13 mouse cellular contexts compared by ENCODE assay signal in genomic region chr1:177420126-177420525, GRCm38 (mm10). TPM values are rescaled to one million over a fixed set of nuclear protein-coding genes. Genes with fewer than 3 reads are reported as not detected.
DNase-seq lines count a peak whose midpoint lies in the region; ATAC-seq and TF ChIP-seq lines count a peak whose summit lies in the region.
"Had no signal": no experiment of that assay in that cellular context is flagged by ENCODE, and none has a peak within 500 bp of the region (broad histone marks: within the 10 kb centered on the region; RNA-seq: fewer than 3 reads in every experiment).

No protein-coding gene starts in this region.

- H3K4me2 ChIP-seq in kidney, embryonic 14.5 days (replicated peaks; ENCODE audit: low read depth, low read length) = no peak overlapping the region
- H3K4me2 ChIP-seq: liver, embryonic 11.5 days had no signal

- no peak overlapping the region for H3K4me3 ChIP-seq in left cerebral cortex, adult 2 months
- H3K4me3 ChIP-seq in kidney, embryonic 14.5 days (ENCODE audit: low read length) = no peak overlapping the region

- no peaks in the 10 kb centered on the region for H3K4me1 ChIP-seq in kidney, embryonic 14.5 days (ENCODE audit: control insufficient read depth, insufficient read depth, low read length)

- WGBS in kidney, embryonic 14.5 days = 70% methylated on average over 6 of the region's 6 CpGs

- no peak overlapping the region for H3K9ac ChIP-seq in kidney, embryonic 14.5 days (ENCODE audit: low read depth, low read length)

- H3K36me3 ChIP-seq in kidney, embryonic 14.5 days (ENCODE audit: control insufficient read depth, insufficient read depth, low read length) = no peaks in the 10 kb centered on the region

- peak; percentile 9 for DNase-seq in heart, postnatal 4 days
- no peak for DNase-seq in heart, postnatal 36 days
- no peak for DNase-seq in left cerebral cortex, adult 2 months (ENCODE audit: extremely low spot score in 1 of 2, low spot score in 2 of 2)
- DNase-seq in left cerebral cortex, adult 8-10 months (ENCODE audit: low spot score in 2 of 2) = no peak
- peak; percentile 32 for DNase-seq in right cerebral cortex, postnatal 14 days
- DNase-seq in right cerebral cortex, postnatal 4 days = no peak
- peak; percentile 45 for DNase-seq in left cerebral cortex, postnatal 4 days
- DNase-seq: adrenal gland, postnatal 36 days; cerebellum, adult 11 months; kidney, adult 18-20 months; lung, postnatal 4 days had no signal

- no peak overlapping the region for H3K27ac ChIP-seq in left cerebral cortex, adult 2 months
- H3K27ac ChIP-seq in kidney, embryonic 14.5 days (ENCODE audit: low read depth, low read length) = no peak overlapping the region

- no peaks in the 10 kb centered on the region for H3K9me3 ChIP-seq in kidney, embryonic 14.5 days (ENCODE audit: control insufficient read depth, low read length)

- no peak for ATAC-seq in kidney, embryonic 14.5 days (ENCODE audit: low FRiP score, low TSS enrichment)

- intact Hi-C loops in heart, postnatal 36 days (cut with DNase I) = no loop called here
- intact Hi-C loops in left cerebral cortex, adult 2 months (cut with DNase I) = no loop called here
- intact Hi-C loops in left cerebral cortex, postnatal 4 days (cut with DNase I) = no loop called here

- no peaks in the 10 kb centered on the region for H3K27me3 ChIP-seq in kidney, embryonic 14.5 days (ENCODE audit: control insufficient read depth, insufficient read depth, low read length)

- peak; percentile 45 for TF ChIP-seq CTCF in left cerebral cortex, adult 2 months (IDR thresholded peaks at IDR 0.05)

RNA-seq across cellular contexts. Expression of gene Zbtb18, which starts 22.0 kb away (rescaled TPM):
- total RNA-seq in heart, postnatal 4 days (2021) = 10 to 100 TPM; 44.2 to 49.7 TPM
- 10 to 100 TPM; 44.5 to 44.6 TPM for total RNA-seq in heart, postnatal 36 days (2021)
- 100 to 1,000 TPM; 351 to 386 TPM for total RNA-seq in left cerebral cortex, adult 2 months (2021)
- 100 to 1,000 TPM; 279 to 374 (median 318) TPM for total RNA-seq in left cerebral cortex, adult 8-10 months (2022)
- 100 to 1,000 TPM; 740 to 795 TPM for total RNA-seq in left cerebral cortex, postnatal 4 days (2021)
- 3.4 and 4.8 TPM in 2 replicates for polyA plus RNA-seq in kidney, embryonic 14.5 days (2014; fragmentation: Nextera tagmentation; extraction: Ambion mirVana)

Comparison
In these comparisons a context has a peak if more than half of its experiments do, and no peak if none do; other contexts are left out.
1. DNase-seq: peak in heart, postnatal 4 days (single experiment), right cerebral cortex, postnatal 14 days (single experiment) and left cerebral cortex, postnatal 4 days (single experiment); none in heart, postnatal 36 days (0 of 2), left cerebral cortex, adult 2 months (0 of 2), left cerebral cortex, adult 8-10 months (0 of 2) and right cerebral cortex, postnatal 4 days (single experiment).
2. RNA of gene Zbtb18, which starts 22.0 kb away (total RNA-seq): 740 to 795 TPM in left cerebral cortex, postnatal 4 days, 351 to 386 TPM in left cerebral cortex, adult 2 months and 279 to 374 TPM in left cerebral cortex, adult 8-10 months; 44.2 to 49.7 TPM in heart, postnatal 4 days and 44.5 to 44.6 TPM in heart, postnatal 36 days; every median in the first group is over 4 times any median in the second.